Mouse (Mus musculus): ENCODE results near the gene Iqcf1. TPM values are rescaled to one million over a fixed set of nuclear protein-coding genes. Genes with fewer than 3 reads are reported as not detected.

Gene Iqcf1
- total RNA-seq, 2 experiments from 2014 or later: not detected

Other genes with a start within 250 kb of the Iqcf1 start
- gene Poc1a, start 218.9 kb upstream of the Iqcf1 start, total RNA-seq (2021): 1 to 10 TPM; 4.1 TPM
- 10 to 100 TPM; 56.6 to 56.8 TPM for gene Dusp7, start 131.3 kb upstream of the Iqcf1 start, total RNA-seq (2021)
- 100 to 1,000 TPM; 281 to 289 TPM for gene Rpl29, start 70.5 kb upstream of the Iqcf1 start, total RNA-seq (2021)
- 10 to 100 TPM; 24.9 to 27.0 TPM for gene Acy1, start 61.6 kb upstream of the Iqcf1 start, total RNA-seq (2021)
- 1 to 10 TPM; 7.2 to 8.3 TPM for gene Abhd14b, start 52.5 kb upstream of the Iqcf1 start, total RNA-seq (2021)
- gene Abhd14a, start 52.3 kb upstream of the Iqcf1 start, total RNA-seq (2021): 10 to 100 TPM; 20.9 to 25.1 TPM
- 10 to 100 TPM; 72.8 to 73.4 TPM for gene Pcbp4, start 46.7 kb upstream of the Iqcf1 start, total RNA-seq (2021)
- gene Gpr62, start 34.0 kb upstream of the Iqcf1 start, total RNA-seq (2021): not detected
- gene Rrp9, start 24.0 kb upstream of the Iqcf1 start, total RNA-seq (2021): 10 to 100 TPM; 24.9 to 27.7 TPM
- 10 to 100 TPM; 27.2 to 33.7 TPM for gene Parp3, start 23.0 kb upstream of the Iqcf1 start, total RNA-seq (2021)
- gene Iqcf5, start 14.6 kb downstream of the Iqcf1 start, total RNA-seq (2021): not detected
- not detected for gene Iqcf3, start 61.7 kb downstream of the Iqcf1 start, total RNA-seq (2021)
- gene Iqcf4, start 71.0 kb downstream of the Iqcf1 start, total RNA-seq (2021): not detected
- gene Iqcf6, start 126.6 kb downstream of the Iqcf1 start, total RNA-seq (2021): not detected
- gene Grm2, start 156.1 kb downstream of the Iqcf1 start, total RNA-seq (2021): not detected
- gene Tex264, start 186.0 kb downstream of the Iqcf1 start, total RNA-seq (2021): 10 to 100 TPM; 45.8 to 48.8 TPM